Mouse (Mus musculus): ENCODE data around the gene Taok2.
A peak's percentile ranks its signal among the peaks of the same experiment; 100 is the strongest.

The Taok2 gene

DNA sequence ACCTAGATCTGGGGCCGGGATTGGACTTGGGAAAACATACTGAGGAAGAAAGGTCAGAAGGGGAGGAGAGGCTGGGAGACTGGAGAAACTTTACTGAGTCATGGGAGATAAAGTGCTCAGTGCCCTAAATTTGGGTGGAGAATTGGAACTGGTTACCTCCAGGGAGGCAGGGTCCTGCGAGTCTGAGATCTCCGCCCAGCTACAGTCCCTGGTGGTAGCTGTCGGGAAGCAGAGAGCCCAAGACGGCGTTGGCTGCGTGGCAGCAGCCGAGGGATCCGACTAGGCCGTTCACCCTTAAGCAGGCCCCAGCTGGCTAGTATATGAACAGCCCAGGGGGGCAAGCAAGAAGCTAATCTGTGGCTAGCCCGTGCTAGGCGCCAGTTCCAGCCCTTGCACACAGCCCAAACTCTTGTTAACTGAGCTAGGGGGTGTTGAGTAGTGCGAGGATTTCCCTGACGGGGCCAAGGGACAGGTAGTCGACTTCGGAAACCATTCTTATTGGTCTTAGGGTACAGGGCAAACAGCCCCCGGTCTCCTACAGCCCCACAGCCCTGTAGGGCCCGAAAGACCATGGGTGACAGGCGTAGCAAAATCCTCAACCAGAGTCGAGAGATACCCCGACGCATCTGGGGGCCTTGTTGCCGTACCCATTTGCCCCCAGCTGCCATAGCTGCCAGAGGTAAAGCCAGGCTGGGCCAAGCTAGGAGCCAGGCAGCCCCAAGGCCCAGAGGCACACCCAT lies 14.6 kb downstream of the Taok2 start:
- DNase-seq = no peak

DNA sequence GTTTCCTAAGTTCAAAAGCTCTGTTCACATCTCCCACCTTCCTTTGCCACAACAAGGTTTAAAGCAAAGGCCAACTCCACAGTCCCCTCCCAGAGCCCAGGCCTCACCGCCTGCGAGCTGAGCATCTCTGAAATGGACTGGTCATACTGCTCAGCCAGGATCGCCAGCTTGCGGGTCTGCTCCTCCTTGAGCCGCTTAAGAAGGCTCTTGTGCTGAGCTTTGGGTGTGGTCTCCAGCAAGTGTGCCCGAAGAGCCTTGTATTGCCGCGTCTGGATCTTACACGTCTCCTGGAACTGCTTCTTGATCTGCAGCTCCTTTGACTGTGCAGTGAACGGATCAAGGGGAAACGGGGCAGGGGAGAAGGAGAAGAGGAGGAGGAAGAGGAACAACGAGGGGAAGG lies 16.5 kb downstream of the Taok2 start:
- no peak for DNase-seq

DNA sequence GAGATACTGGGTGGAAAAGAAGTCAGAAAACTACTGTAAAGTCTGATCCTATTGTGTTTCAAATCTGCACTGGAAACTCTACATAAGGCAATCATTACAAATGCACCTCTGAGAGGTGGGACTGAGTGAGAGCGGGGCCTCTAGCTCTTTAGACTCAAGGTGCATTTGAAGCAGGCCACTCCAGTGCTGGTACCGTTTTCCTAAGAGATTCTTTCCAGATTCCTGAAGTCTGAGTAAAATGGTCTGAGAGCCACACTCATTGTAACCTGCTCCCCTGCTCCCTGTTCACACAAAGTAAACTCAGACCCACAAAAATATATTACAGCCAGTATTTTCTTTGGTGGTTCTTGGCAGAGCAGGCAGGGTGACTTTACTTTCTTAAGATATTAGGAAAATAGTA lies 17.0 kb downstream of the Taok2 start:
- no peak for DNase-seq

DNA sequence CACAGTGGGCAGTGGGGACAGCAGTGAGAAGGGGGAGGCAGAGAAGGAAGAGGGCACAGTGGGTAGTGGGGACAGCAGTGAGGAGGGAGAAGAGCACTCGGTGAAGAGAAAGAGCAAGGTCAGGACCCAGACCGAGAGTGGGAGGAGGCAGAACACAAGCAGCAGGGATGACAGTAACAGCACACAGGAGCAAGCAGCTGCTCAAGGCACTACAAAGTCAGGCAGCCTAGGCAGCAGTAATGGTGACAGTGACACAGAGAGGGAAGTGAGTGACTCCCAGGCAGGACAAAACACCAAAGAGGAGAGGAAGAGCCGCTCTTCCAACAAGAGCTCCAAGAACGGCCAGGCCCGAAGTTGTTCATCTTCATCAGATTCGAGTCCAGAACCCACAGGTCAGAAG lies 20.7 kb downstream of the Taok2 start:
- DNase-seq = no peak

DNA sequence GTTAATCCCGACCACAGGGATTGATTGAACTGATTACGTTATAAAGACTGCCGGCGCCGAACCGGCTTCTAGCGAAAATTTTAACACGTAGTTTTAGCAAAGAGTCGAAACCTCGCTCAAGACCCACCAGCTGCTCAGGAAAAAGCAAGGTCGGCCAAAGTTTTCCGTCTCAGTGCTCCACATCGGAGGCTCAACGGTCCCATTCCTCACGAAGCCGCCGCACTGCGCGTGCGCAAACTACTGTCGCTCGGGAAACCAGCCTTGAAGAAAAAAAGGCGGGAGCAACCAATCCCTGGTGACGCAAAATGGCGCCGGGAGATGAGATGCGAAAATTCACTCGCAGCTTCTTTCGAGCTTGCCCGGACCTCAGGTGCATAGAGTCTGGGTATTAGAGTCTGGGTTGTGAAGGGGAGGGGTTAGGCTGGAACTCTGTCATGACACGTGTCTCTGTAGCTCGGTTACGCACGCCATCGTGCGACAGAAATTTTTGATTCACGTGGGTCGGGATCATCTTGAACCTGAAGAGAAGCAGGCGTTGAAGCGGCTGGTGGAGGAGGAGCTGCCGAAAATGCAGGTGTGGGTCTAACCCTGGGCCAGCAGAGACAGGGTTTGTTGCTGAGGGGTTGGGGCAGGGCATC lies 22.2 kb downstream of the Taok2 start, which contains the start of gene Ino80e:
Ino80e (minus strand) TSS at position 231 of the 638 bp plus-strand sequence.
- peak; percentile 97 to 98 for DNase-seq

DNA sequence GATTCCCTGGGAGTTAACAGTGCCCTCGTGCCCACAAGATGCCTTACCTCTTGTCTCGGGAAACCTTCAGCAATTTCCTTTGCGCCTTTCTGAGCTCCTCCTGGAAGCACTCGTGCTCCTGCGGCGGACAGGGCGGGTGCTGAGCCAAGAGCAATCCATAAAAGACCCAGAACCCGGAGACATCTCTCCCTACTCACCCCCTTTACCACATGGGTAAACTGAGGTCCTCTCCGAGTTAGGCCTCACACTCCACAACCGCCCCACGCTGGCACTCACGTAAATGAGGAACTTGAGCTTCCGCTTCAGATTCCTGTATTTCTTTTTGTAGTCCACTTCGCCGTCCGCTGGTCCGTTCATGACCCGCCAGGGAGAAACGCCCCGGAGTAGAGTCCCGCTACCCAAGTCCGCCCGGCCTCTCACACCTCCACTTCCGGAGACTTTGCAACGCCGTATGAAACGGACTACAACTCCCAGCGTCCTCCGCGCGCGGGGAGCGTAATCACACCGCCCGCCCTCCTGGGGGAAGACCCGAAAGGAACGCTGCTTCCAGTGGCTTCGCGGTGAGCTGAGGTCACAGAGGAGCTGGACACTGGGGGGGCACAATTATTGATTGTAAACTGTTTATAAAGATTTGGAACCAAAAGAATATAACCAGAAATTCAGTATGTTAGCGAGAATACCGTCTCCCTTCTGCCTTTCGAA lies 22.9 kb downstream of the Taok2 start, which contains the start of gene Hirip3:
Hirip3 (plus strand) TSS at position 544 of the 702 bp plus-strand sequence.
- peak; percentile 97 for DNase-seq

DNA sequence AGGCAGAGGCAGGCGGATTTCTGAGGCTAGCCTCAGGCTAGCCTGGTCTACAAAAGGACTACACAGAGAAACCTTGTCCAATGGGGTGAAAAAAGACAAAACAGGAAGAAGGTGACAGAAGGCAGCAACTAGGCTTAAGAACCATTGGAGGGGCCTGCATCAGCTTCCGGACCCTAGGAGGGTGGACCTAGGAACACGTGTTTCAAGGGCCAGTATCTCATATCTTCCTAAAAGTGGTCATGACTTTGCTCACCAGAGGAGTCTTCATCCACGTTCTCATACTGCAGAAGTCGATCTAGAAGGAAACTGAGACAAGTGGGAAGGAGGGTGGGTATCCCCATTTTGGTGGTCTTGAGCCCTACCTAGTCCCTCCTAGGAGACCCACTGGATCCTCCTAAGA lies 23.5 kb downstream of the Taok2 start:
- DNase-seq = no peak

DNA sequence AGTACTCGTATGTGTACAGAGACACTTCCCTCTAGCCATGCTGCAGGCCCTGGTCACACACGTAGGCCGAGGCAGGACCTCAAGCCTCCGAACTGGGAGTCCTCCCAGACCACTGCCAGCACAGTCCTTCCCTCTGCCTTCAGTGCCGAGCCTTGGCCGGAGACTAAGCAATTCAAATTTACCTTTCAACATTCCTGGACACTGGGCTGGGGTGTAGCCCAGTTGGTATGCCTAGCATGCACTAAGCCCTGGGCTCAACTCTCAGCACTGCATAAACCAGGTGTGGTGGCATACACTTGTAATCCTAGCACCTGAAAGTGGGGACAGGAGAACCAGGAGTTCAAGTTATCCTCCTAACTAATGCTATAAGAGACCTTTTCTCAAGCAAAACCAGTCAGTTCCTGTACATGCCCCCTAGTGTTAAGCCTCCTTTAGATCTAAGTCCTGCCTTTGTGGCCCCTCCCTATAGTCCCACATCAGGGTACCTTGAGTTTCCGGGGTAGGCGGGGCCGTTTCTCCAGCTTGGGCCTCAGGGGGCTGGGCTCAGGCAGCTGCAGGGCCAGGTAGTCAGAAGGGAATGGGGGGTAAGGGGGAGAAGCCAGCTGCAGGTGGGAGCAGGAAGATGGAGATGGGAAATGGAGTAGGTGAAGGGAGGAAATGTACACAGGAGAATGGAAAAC lies 27.6 kb downstream of the Taok2 start:
- no peak for DNase-seq

DNA sequence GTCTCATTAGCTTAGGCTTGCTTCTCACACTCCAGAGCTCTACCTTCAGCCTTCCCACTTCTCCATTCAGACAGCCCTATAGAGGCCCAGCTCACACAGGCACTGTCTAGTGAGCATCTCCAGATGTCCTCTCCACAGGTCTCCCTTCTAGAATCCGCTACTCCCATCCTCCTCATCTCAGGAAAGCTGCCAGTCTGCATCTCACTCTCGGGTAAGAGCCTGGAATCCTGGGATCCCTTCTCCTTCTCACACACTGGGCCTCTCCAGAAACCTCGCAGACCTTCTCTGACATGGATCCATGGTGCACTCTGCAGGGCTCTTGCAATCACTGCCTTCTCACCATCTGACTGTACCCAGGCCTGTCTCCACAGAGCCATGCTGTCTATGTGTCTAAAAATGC lies 28.9 kb downstream of the Taok2 start:
- DNase-seq = no peak

DNA sequence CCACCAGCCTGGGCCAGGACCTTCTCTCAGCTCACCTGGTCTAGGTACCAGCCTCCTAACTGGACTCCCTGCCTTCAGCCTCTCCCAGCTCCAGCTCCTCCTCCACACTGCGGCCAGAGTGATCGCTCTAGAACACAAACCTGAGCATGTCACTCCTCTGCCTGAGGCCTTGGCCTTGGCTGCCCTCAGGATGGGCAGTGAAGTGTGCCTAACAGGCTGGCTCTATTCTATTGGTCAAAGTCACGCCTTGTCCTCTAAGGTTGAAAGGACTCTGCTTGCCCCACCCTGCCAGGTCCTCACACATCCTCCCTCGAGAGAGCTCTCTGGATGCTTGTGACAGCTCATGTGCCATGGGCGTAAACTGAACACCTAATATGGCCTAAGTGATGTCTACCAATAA lies 31.0 kb downstream of the Taok2 start:
- DNase-seq = peak; percentile 31 to 62

DNA sequence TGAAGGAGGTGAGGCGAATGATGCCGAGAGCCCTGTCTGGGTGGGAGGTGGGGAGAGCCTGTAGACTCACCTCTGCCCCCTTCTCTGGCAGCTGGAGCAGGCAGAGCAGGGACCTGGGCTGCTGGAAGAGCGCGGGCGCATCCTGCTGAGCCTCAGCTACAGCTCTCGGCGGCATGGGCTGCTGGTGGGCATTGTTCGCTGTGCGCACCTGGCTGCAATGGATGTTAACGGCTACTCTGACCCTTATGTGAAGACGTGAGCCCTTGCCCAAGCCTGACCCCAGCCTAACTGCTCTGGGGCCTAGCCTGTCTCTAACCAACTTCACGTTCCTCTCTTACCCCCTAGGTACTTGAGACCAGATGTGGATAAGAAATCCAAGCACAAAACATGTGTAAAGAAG lies 33.3 kb downstream of the Taok2 start:
- DNase-seq = no peak

DNA sequence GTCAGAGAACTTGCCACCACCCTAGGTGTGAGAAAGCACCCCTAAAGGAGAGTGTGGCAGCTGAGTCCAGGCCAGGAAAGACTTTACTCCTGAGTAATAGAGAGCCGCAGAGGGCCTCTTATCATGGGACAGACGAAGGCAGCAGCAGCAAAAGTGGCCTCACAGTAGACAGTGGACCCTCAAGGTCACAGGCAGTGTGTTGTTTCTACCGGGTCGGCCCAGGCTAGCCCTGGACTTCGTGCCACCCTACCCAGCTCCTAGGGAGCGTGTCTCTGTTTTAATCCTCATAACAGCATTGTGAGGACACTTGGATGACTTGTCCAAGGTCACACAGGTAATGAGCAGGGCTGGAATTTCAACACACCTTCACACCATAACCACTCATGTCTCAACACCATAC lies 34.3 kb downstream of the Taok2 start:
- no peak for DNase-seq

DNA sequence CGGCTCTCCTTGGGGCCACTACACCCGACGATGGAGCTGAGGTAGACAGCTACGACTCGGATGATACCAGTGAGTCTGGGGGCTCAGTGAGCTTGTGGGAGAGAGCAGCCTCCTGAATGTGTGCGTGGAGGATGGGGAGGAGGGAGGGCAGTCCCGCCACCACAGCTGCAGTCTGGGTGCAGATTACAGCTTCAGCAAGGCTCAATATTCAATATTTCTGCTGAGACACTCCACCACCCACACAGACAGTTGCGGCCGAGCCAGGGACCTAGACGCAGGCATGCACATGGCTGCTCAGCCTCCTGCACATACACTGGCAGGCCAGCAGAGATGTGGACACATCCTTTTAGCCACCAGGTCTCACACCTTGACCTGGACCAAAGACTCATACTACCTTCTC lies 35.7 kb downstream of the Taok2 start:
- DNase-seq = no peak

DNA sequence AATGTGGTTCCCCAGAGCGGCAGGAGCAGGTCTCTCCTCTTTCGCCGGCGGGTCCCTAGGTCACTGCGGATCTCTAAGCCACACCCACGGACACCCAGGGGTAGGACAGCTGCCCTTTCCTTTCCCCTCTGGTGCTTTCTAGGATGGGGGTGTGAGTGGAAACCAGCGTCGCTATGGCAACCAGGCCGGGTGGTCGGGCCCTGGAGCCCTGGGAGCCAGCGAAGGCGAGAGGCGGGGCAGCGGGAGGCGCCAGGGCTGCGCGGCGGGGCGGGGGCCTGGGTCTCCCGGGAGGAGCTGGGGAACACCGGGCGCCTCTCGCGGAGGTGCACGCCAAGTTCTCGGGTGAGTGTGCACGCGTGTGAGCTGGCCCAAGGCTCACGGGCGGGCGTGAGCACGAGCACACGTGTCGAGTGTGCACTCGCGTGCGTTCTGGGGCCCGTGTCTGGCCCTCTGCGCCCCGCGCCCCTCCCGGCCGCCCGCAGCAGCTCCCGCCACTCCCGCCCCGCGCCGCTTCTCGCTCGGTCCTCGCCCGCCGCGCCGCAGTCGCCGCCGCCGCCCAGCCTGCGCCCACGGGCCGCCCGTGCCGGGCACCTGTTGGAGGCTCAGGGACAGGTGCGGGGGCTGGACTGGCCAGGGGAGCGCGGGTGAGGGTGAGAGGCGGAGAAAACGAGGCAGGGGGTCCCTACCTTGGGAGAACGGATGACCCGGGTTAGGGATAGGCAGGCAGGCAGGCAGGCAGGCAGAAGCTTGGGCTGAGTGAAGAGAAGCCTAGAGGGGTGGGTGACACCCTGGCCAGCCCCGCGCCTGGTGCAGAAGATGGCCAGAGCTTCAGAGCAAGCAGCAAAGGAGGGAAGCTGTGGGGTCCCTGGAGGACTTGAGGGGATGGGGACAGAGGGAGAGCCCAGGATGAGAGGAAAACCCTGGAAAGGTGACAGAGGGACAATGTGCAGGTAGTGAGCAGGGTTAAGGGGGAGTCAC lies 36.8 kb downstream of the Taok2 start:
- DNase-seq = peak; percentile 62 to 74

DNA sequence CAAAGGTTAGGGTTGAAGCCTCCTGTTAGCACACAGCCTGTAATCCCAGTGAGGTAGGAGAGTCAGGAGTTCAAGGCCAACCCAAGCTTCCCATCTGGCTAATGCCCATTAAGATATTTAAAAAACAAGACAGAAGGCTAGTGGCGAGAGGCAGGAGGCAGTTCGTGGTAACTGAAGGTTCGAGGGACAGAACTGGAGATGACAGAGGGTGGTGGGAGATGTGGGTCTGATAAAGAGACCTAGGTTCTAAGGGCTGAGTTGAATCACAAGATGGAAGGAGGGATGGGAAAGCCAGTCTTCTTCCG lies 37.4 kb downstream of the Taok2 start, which contains the start of gene Doc2a:
Doc2a (plus strand) TSS at position 301 of the 305 bp plus-strand sequence.
- no peak for DNase-seq

DNA sequence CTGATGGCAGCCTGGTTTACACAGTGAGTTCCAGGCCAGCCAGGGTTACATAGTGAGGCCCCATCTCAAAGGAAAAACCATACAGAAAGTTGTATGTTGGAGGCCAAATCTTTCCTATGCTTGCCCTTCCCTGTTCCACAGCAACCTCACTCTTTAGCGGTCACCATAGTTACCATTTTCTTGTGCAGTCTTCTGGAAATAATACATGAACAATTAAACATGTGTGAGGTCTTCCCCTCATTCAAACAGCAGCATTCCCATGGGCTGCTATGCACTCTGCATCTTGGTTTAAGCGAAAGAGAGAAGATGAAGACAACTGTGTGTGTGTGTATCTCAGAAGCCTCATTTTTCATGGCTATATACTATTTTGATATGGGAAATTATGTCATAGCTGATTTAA lies 39.0 kb downstream of the Taok2 start:
- DNase-seq = no peak

DNA sequence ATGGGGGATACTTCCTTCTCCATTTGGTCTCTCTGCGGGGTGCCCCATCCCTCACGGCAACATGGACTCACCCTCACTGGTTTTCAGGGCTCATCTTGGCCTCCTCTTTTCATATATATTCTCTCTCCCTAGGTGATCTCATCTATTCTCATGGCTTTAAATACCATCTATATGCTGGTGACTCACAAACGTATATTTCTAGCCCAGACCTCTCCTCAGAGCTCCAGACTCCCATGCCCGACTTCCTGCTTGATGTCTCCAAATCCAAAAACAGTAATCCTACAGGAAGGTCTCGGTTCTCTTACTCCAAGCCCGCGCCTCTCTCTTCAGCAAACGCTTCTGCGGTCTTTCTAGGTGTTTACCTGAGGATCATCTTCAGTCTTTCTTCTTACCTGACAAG lies 41.2 kb downstream of the Taok2 start:
- DNase-seq = no peak

DNA sequence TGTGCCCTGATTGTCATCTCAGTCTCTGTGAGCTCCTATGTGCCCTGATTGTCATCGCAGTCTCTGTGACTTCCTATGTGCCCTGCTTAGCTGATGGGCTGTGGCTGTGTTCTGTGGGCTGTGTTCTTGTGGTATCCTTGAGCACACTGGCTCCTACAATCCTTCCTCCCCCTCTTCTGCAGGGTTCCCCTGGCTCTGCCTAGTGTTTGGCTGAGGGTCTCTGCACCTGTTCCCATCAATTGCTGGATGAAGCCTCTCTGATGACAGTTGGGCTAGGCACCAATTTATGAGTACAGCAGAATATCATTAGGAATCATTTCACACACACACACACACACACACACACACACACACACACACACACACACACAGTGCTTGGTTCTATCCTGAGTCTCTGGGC lies 51.2 kb downstream of the Taok2 start:
- DNase-seq = no peak

DNA sequence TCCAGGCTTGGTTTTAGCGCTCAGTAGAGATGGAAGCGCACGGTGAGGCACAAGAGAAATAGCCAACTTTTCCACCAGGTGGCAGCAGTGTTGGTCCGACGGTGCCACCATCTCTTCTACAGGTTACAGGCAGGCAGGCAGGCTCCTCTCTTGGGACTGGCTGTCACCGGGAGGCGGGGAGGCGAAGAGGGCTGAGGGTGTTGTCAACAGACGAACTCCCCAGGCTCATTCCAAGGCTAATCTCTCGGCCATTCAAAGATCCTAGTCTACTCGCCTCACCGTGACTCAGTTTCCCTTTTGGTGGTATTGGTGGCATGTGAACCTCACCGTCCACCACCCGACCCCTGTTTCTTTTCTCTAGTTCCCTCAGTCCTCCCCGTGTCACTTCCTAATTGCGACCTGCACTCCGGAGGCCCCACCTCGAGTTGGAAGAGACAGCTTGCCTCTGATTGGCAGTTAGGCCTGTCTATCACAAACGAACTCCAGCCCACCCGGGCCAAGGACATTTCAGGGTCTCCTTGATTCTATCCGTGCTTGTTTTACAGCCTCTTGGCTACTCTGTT lies 52.4 kb downstream of the Taok2 start:
- peak; percentile 87 to 91 for DNase-seq

DNA sequence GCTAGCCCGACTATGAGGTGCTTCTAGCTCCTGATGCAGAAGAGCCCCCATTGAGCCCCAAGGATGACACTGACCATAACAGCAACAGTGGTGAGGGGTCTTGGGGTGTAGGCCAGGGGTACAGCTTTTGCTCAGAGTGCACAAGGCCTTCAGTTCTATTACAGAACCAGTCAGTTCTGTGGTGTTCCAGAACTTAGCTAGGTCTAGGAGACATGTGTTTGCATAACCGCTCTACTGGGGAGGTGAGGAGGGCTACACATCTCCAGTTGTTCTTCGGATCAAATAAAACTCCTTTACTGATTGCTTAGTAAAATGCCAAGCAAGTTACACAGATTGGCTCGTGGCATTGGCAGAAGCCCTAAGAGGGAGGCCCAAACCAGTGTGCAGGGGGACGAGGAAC lies 53.0 kb downstream of the Taok2 start, which contains the start of gene 4930451I11Rik:
4930451I11Rik (minus strand) TSS at position 101 of the 400 bp plus-strand sequence.
- DNase-seq = no peak

DNA sequence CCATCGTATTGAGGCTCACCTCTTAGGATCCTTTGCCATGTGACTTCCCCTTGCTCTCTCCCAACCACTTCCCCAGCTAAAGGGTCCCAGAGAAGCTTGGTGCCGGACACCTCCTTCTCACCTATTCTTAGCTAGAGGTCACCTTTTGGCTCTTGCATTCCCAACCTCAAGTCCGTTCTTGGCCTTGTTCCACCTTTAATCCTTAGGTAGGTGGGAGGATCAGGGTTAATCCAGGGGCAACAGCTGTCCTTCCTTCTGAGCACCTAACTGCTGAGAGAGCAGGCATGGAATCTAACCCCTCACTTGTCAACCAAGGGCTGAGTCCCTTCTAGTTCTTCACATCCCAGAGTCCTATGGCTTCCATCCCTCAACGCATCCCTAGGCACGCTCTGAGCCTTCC lies 58.6 kb downstream of the Taok2 start:
- DNase-seq = no peak

DNA sequence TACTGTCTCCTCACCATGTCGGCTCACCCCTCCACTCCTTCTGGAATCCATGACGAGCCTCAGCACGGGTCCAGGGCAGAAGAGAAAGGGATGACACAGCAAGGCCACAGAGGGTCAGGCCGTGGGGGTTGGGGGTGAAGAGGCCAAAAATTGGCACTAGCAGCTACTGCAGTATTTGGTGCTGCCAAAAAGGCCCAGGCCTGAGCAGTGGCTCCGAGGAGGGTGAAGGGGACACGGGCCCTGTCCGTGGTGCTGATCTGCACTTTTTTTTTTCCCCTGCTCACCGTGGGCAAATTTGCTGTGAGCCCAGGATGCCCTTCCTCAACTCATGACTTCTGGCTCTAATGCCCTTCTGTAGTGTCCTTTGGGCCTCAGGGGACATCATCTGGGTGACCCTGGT lies 59.1 kb downstream of the Taok2 start:
- DNase-seq = peak; percentile 67 to 70
